Mouse (Mus musculus) stomach, postnatal 0 days (tissue): ENCODE results near the gene Zbtb32. TPM values are rescaled to one million over a fixed set of nuclear protein-coding genes. Genes with fewer than 3 reads are reported as not detected.
A peak's percentile ranks its signal among the peaks of the same experiment; 100 is the strongest.

Experiments
- ATAC-seq: fragments of 200-750 bp; cut with Nextera tagmentation; 2 replicates; pipeline ENCODE4 v1.8.0; 2017; ENCODE audit not compliant: low FRiP score, low TSS enrichment
- DNase-seq: peaks from one replicate; pipeline ENCODE4 v3.0.0-alpha.2; 2016; ENCODE audit warnings: low spot score
- H3K27ac ChIP-seq: fragments of 300-500 bp; sonication (generic); replicated peaks from 2 replicates; pipeline ENCODE4 v1.5.1; 2014; ENCODE audit warnings: mild to moderate bottlenecking, control low read depth
- H3K27me3 ChIP-seq: fragments of 300-500 bp; sonication (generic); 2 replicates; pipeline ENCODE4 v1.6.1; 2014; ENCODE audit warnings: low read length; ENCODE audit not compliant: control insufficient read depth, insufficient read depth
- H3K36me3 ChIP-seq: fragments of 300-500 bp; sonication (generic); 2 replicates; pipeline ENCODE4 v1.6.1; 2014; ENCODE audit warnings: low read length, mixed read lengths; ENCODE audit not compliant: control insufficient read depth, insufficient read depth
- H3K4me1 ChIP-seq: fragments of 300-500 bp; sonication (generic); replicated peaks from 2 replicates; pipeline ENCODE4 v1.6.1; 2014; ENCODE audit warnings: antibody characterized with exemption; ENCODE audit not compliant: control insufficient read depth, insufficient read depth
- H3K4me2 ChIP-seq: fragments of 300-500 bp; sonication (generic); replicated peaks from 2 replicates; pipeline ENCODE4 v1.6.1; 2014; ENCODE audit warnings: low read depth, mild to moderate bottlenecking, control low read depth, moderate library complexity
- H3K4me3 ChIP-seq: fragments of 300-500 bp; sonication (generic); 2 replicates; pipeline ENCODE4 v1.5.1; 2014; ENCODE audit warnings: low read depth, low read length, control low read depth
- H3K9ac ChIP-seq: fragments of 300-500 bp; sonication (generic); 2 replicates; pipeline ENCODE4 v1.6.1; 2014; ENCODE audit warnings: mild to moderate bottlenecking, low read length, control low read depth, mixed read lengths
- H3K9me3 ChIP-seq: fragments of 300-500 bp; sonication (generic); 2 replicates; pipeline ENCODE4 v1.6.1; 2016; ENCODE audit warnings: low read length; ENCODE audit not compliant: control insufficient read depth
- CTCF ChIP-seq: IDR thresholded peaks from 2 replicates; pipeline ENCODE4 v1.5.1; 2016; ENCODE audit warnings: antibody characterized with exemption, low read depth, mild to moderate bottlenecking, moderate library complexity
- EP300 ChIP-seq: optimal IDR thresholded peaks from 2 replicates; pipeline ENCODE3; 2016; ENCODE audit warnings: antibody characterized with exemption
- WGBS: fragments of 180-500 bp; shearing (Covaris S2); extraction: QIAGEN DNeasy Blood & Tissue Kit; methylation state at CpG from one replicate; pipeline ENCODE4 v1.1.7; 2014; 5-methylcytosine and 5-hydroxymethylcytosine counted together
- polyA plus RNA-seq: library from polyadenylated mRNA; unstranded; fragments of >200 nt; fragmentation: Nextera tagmentation; extraction: Ambion mirVana; gene quantifications from 2 replicates; pipeline ENCODE4 v1.2.1, GENCODE M21; 2015

Gene Zbtb32
- polyA plus RNA-seq = 1.6 and 1.8 TPM in 2 replicates

DNA sequence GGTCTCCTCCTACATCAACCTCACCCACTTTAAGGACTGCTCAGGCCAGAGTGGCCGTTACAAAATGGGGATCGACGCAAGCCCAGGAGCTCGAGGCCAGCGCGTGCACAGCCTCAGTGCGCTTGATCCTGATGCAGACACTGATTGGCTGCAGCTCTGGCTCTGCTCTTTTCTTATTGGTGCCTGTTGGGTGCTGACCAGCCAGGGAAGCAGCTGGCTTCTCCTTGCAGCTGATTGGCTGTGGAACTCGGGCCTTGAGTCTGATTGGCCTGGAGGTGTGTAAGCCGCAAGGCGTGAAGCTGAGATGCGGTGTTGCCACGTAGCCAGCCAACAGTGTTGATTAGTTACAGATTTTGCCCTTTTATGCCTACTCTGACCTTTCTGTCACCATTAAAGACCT, at the start of gene Zbtb32:
TSS of gene Zbtb32 (minus strand) at position 124 of the 400 bp plus-strand sequence.
- no peak for ATAC-seq
- no peaks in the 10 kb centered on the region for H3K4me1 ChIP-seq
- H3K4me2 ChIP-seq = no peak within 1 kb of the TSS
- H3K4me3 ChIP-seq = no peak within 1 kb of the TSS
- no peaks in the 10 kb centered on the region for H3K9me3 ChIP-seq
- H3K9ac ChIP-seq = no peak within 1 kb of the TSS
- TF ChIP-seq CTCF (no peak), EP300 (no peak)
- DNase-seq = no peak
- no peaks in the 10 kb centered on the region for H3K36me3 ChIP-seq
- WGBS = 93% methylated on average over 12 of the region's 12 CpGs
- no peaks in the 10 kb centered on the region for H3K27me3 ChIP-seq
- H3K27ac ChIP-seq = peak within 1 kb of the TSS; percentile 78

DNA sequence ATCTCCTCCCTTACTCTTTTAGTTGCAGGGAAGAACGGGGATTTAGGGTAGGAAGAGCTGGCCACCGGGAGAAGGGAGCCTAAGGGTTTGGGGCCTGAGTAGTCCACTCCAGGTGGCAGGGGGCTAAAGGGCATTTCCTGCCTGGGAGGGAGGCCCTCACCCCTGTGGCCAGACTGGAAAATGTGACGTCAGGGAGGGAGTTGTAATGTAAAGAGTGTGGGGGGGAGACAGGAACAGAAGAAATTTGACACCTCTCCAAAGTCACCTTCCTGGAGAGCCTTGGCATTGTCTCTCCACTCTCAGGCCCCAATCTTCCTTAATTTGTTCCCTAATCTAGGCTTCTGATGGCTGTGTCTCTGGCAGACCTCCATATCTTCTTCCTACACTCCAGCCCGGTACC, 40.4 kb upstream of the Zbtb32 start:
- H3K27me3 ChIP-seq = peaks cover 3% of the 10 kb centered on the region; the same call in 1 of the 2 replicates
- H3K27ac ChIP-seq = no peak overlapping the region
- 19% methylated on average over 4 of the region's 4 CpGs for WGBS
- no peak overlapping the region for H3K4me2 ChIP-seq
- no peak overlapping the region for H3K9ac ChIP-seq
- H3K4me3 ChIP-seq = no peak overlapping the region
- DNase-seq = no peak
- no peak for ATAC-seq
- H3K9me3 ChIP-seq = no peaks in the 10 kb centered on the region
- TF ChIP-seq CTCF (no peak), EP300 (no peak)
- peaks cover 23% of the 10 kb centered on the region for H3K36me3 ChIP-seq
- no peaks in the 10 kb centered on the region for H3K4me1 ChIP-seq

DNA sequence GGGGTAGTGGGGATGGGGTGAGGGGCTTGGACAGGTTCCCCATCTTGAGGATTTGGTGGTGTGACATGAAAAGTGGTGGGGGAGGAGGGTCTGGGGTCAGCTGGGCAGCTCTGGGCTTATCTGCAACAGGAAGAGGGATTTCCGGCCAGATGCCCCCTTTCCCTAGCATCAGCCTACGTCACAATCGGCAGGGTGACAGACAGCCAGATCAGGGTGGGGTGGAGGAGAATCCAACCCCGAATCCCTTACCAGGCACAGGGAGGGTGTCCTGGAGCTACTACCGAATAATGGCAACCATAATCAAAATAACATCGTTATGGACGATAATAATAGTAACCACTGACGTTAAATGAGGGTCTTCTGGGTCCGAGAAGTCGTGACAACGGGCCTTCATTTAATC, 37.7 kb upstream of the Zbtb32 start:
- peaks cover 8% of the 10 kb centered on the region; the same call in 1 of the 2 replicates for H3K36me3 ChIP-seq
- H3K27me3 ChIP-seq = peaks cover 7% of the 10 kb centered on the region; the same call in 1 of the 2 replicates
- H3K9ac ChIP-seq = no peak overlapping the region
- no peak overlapping the region for H3K27ac ChIP-seq
- H3K4me2 ChIP-seq = no peak overlapping the region
- H3K4me1 ChIP-seq = no peaks in the 10 kb centered on the region
- TF ChIP-seq EP300 = no peak
- no peak for TF ChIP-seq CTCF
- ATAC-seq = no peak
- H3K9me3 ChIP-seq = no peaks in the 10 kb centered on the region
- no peak for DNase-seq
- 22% methylated on average over 11 of the region's 11 CpGs for WGBS
- H3K4me3 ChIP-seq = no peak overlapping the region

DNA sequence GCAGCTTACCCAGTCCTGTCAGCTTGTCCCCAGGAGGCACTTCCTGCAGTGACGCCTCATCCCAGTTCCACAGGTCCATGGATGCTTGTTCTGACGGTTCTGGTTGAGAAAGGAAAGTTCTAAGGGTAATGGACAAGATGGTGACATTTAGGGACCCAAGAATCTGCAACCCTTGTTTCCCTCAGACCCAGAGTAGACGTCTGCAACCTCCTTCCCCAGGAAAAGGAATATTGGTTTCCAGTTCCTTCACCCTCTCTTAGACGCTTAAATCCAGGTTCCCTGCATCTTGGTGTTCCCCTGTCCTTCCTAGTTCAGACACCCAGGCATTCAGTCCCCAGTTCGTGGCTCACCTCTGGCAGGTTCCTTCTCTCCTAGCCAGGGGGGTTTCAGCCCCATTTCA, 37.0 kb upstream of the Zbtb32 start, which contains the start of gene Etv2:
TSS of gene Etv2 (minus strand) at position 101 of the 400 bp plus-strand sequence.
- TF ChIP-seq CTCF (no peak), EP300 (no peak)
- peaks cover 7% of the 10 kb centered on the region; the same call in 1 of the 2 replicates for H3K27me3 ChIP-seq
- DNase-seq (no peak), ATAC-seq (no peak)
- H3K4me3 ChIP-seq = peak within 1 kb of the TSS; percentile 15; the same call in 1 of the 2 replicates
- H3K9me3 ChIP-seq = no peaks in the 10 kb centered on the region
- 1% methylated on average over 5 of the region's 5 CpGs for whole genome bisulfite sequencing
- no peak within 1 kb of the TSS for H3K9ac ChIP-seq
- H3K27ac ChIP-seq = no peak within 1 kb of the TSS
- no peaks in the 10 kb centered on the region for H3K4me1 ChIP-seq
- H3K36me3 ChIP-seq = 0 out of 2 replicates have a peak, but pooled peaks cover 4% of the 10 kb centered on the region
- peak within 1 kb of the TSS; percentile 14; the same call in 1 of the 2 replicates for H3K4me2 ChIP-seq

DNA sequence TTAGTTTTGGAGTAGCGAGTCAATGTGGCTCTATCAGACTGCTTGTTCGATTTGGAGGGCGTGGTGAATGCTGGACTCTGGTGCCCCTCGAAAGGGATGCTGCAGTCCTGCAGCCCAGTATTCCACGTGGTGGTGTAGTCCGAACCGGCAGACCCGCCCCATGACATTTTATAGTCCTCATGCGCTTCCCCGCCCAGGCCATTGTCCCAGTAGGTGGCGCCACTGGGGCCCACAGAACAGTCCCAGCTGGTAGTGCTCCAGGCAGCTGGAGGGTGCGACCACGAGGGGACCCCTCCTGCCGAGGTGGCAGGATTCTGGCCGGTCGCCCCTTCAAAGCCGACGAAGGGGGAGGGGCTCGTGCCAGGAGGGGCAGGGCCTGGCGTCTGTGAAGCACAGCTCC, 35.9 kb upstream of the Zbtb32 start:
- Histone ChIP-seq H3K27me3 (peaks cover 7% of the 10 kb centered on the region; the same call in 1 of the 2 replicates), H3K4me2 (peak overlapping the region; percentile 14; the same call in 1 of the 2 replicates), H3K27ac (no peak overlapping the region), H3K36me3 (no peaks in the 10 kb centered on the region), H3K4me3 (peak overlapping the region; percentile 15; the same call in 1 of the 2 replicates), H3K4me1 (no peaks in the 10 kb centered on the region), H3K9ac (no peak overlapping the region), H3K9me3 (no peaks in the 10 kb centered on the region)
- peak; percentile 79 for DNase-seq
- TF ChIP-seq EP300 = no peak
- TF ChIP-seq CTCF = peak; percentile 76
- under 1% methylated on average over 20 of the region's 20 CpGs for WGBS
- peak; percentile 72 for ATAC-seq

DNA sequence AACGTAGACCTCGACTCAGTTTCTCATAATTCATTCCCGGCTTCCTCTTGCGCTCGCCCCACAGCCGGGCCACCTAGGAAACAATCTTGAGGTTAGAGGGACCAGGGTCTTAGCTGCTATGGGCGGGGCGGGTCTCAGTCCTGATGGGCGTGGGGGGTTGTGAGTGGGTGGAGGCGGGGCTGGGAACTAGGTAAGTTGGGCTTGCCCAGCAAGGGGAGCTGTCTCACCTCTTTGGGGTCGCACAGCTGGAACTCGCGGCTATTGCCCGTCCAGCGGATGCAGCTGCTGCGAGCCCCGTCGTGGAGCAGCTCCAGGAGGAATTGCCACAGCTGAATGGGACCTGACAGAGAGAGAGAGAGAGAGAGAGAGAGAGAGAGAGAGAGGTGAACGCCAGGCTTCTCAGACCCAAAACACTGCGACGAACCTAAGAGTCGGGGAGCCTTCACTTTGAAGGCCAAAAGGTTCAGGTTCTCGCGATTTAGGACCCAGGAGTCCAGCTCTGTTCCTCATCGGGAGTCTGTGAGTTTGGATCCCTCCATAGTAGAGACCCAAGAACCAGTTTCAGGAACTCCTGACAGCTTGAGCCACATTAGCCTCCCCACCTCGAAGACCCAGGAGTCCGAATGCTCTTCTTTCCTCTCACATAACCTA, 35.2 kb upstream of the Zbtb32 start:
- TF ChIP-seq EP300 = no peak
- no peak for TF ChIP-seq CTCF
- Histone ChIP-seq H3K27me3 (peaks cover 7% of the 10 kb centered on the region; the same call in 1 of the 2 replicates), H3K9ac (no peak overlapping the region), H3K4me3 (no peak overlapping the region; the same call in 1 of the 2 replicates), H3K4me1 (no peaks in the 10 kb centered on the region), H3K4me2 (no peak overlapping the region), H3K36me3 (no peaks in the 10 kb centered on the region), H3K9me3 (no peaks in the 10 kb centered on the region), H3K27ac (no peak overlapping the region)
- 5% methylated on average over 27 of the region's 27 CpGs for WGBS
- ATAC-seq (no peak), DNase-seq (no peak)
